Mouse (Mus musculus) T-helper 1 cell (primary cell): ENCODE data around the gene Cdkl2.

ENCODE experiments used
- in situ Hi-C: fragments of 300-600 bp; cut with MboI, MseI; formaldehyde crosslinking; loops from one replicate; pipeline ENCODE4 v1.15.1; 2025; ENCODE audit warnings: high pct_unique_total_duplicates

Gene Cdkl2

GRCm38 (mm10) chr5:92043783-92044182 is at the start of gene Cdkl2:
Gene Cdkl2 (minus strand): TSS chr5:92043883.
- in situ Hi-C loops, result no loop called here

- in situ Hi-C loops, result loop anchor here (10.0 kb wide), 1 partner anchor 417 kb away; the partner anchor contains the start of gene Scarb2
These were observed 43.8 kb upstream of the Cdkl2 start for GRCm38 (mm10) chr5:92087469-92087868.

- in situ Hi-C loops, result loop anchor here (10.0 kb wide), 1 partner anchor 419 kb away; the partner anchor contains the start of gene Scarb2
These were observed 42.3 kb upstream of the Cdkl2 start for GRCm38 (mm10) chr5:92085821-92086550.

- in situ Hi-C loops, result loop anchor here (10.0 kb wide), 1 partner anchor 420 kb away; the partner anchor contains the start of gene Scarb2
These were observed 41.6 kb upstream of the Cdkl2 start for GRCm38 (mm10) chr5:92085246-92085645.

DNA sequence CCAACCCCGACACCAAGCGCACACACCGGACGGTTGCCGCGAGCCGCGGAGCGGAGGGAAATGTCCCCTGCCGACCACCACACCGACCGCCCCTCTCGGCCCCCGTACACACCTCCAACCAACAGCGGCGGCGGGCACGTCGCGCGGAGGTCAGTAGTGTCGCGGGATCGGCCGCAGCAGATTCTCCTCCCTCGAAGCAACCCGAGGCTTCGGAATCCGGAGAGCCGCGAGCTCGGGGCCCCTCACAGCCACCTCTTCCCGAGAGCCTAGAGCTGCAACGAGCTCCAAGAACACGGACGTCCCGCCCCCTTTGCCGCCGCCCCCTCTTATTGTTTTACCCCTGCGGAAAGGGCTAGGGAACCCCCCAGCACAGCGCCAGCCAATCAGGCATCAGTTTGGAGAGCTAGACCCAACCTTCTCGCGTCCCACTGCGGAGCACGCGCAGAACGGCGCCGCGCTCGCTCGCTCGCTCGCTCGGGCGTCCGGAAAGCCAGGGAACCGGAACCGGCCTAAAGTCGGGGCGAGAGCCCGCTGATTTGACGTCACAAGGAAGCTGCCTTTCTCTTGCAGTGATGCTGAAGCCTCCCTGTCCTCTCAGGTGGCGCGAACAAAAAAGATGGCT is 39.8 kb upstream of the Cdkl2 start, which contains the start of gene G3bp2:
Gene G3bp2, minus strand, starts transcription at position 303 of the 622 bp plus-strand sequence.
- in situ Hi-C loops, result loop anchor here (10.0 kb wide), 1 partner anchor 421 kb away; the partner anchor contains the start of gene Scarb2

GRCm38 (mm10) chr5:92082821-92083401 is 39.2 kb upstream of the Cdkl2 start:
- in situ Hi-C loops, result loop anchor here (10.0 kb wide), 1 partner anchor 422 kb away; the partner anchor contains the start of gene Scarb2

DNA sequence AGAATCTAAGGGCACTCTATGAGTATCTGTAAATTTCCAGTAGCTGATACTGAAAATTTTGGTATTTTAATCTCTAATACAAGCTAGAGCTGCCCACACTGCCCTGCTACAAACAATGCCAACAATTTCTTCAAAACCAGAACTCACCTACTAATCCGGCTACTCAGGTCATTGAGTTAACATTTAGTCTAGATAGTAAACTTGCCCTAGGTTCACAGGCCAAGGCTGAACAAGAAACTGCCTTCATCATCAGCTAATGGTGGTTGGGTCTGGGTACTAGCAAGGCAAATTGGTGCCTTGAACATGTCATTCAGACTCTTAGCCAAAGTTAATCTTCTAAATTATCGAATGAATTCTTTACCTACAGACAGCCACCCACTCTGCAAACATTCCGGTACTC is 37.6 kb upstream of the Cdkl2 start:
- in situ Hi-C loops, result loop anchor here (10.0 kb wide), 1 partner anchor 423 kb away; the partner anchor contains the start of gene Scarb2

- in situ Hi-C loops, result loop anchor here (10.0 kb wide), 1 partner anchor 424 kb away; the partner anchor contains the start of gene Scarb2
These were observed 36.7 kb upstream of the Cdkl2 start for GRCm38 (mm10) chr5:92080400-92080799.

DNA sequence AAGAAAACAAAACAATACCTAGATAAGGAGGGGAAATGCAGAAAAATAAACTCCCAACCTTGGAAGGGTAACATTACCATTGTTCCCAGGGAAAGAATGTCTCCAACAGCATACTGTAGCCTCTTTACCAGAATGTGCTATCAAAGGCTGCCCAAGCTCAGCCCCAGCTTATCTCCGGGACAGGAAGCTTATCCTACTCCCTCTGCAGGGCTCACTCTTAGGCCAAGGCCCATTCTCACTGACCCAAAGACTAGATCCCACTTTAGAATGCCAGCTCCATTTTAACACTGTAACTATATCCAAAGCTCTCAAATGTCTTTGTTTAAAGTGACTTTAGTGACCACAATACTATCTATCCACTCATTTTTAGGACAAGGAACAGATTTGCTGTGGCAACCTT is 35.6 kb upstream of the Cdkl2 start:
- in situ Hi-C loops, result loop anchor here (5.0 kb wide), 1 partner anchor 38 kb away; no protein-coding TSS in a partner anchor

GRCm38 (mm10) chr5:92078751-92079150 is 35.1 kb upstream of the Cdkl2 start:
- in situ Hi-C loops, result loop anchor here (5.0 kb wide), 1 partner anchor 39 kb away; no protein-coding TSS in a partner anchor

DNA sequence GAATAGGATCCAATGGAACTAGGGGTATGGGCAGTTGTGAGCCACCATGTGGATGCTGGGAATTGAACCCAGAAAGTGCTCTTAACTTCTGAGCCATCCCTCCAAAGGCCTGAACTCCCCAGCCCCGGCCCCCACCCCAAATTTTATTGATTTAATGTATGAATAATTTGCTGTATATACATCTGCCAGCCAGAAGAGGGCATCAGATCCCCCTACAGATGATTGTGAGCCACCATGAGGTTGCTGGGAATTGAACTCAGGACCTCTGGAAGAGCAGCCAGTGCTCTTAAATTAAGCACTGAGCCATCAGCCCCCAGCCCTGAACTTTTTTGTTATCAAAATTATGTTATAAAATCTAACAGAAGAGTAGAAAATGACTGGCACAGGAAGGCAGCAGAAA is 32.6 kb upstream of the Cdkl2 start:
- in situ Hi-C loops, result loop anchor here (5.0 kb wide), 1 partner anchor 41 kb away; no protein-coding TSS in a partner anchor

- in situ Hi-C loops, result no loop called here
These were observed 30.4 kb upstream of the Cdkl2 start for GRCm38 (mm10) chr5:92074061-92074460.

DNA sequence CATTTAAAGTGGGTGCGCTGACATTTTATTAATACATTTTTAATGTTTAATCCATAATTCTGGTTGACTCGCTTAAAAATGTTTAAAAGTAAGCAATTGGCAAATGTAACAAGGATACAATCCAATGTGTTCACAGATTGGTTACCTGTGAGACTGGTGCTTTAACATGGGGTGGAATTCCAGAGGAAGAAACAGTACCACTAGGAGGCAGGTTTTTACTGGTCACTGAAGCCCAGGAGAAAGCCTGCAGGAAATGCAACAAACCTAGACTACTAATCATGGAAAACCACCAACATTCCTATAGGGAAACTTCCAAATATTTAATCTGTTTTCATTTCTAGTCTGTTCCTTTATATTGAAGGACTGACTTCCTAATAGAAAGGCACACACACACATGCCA is 19.5 kb upstream of the Cdkl2 start:
- in situ Hi-C loops, result no loop called here

DNA sequence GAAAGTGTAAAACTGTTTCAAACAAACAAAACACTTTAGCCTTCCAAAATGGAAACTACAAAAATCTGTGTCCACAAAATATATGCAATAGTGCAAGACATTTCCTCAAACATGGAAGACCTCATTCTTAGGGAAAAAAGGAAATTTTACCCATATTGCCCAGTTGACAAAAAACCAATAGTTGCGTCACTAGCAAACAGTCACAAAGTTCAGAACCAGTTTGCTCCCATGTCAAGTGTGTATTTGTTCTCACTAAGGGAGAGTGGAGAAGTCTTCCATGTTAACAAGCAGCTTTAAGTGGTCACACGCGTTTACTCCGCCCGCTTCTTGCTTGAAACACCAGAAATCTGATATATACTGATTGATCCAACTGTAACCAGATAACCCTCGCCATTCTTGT is 9.2 kb upstream of the Cdkl2 start:
- in situ Hi-C loops, result no loop called here

GRCm38 (mm10) chr5:92050419-92050818 is 6.7 kb upstream of the Cdkl2 start:
- in situ Hi-C loops, result no loop called here

GRCm38 (mm10) chr5:92042377-92043348 is 1.0 kb downstream of the Cdkl2 start:
- in situ Hi-C loops, result no loop called here

GRCm38 (mm10) chr5:92019960-92020359 is 23.7 kb downstream of the Cdkl2 start:
- in situ Hi-C loops, result loop anchor here (10.0 to 25.0 kb wide), 2 partner anchors 165 to 1083 kb away; partner anchors contain the start of gene Mthfd2l

DNA sequence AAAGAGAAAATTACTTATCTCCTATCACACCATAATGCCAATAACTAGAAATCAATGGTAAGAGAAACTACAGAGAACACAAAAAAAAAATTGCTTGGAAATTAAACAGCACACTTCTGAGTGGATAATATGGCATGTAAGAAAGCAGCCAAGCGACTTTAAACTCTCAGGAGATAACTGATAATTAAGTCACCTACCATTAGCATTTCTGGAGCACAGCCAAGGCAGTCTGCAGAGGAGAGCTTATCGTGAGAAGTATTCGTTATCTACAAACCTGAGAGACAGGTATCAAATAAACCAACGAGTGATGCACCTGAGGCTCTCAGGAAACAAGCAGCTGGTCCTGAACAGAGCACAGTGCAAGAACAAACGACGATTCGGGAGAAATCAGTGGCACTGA is 31.9 kb downstream of the Cdkl2 start:
- in situ Hi-C loops, result loop anchor here (10.0 to 25.0 kb wide), 2 partner anchors 157 to 1074 kb away; partner anchors contain the start of gene Mthfd2l

GRCm38 (mm10) chr5:92009827-92010226 is 33.9 kb downstream of the Cdkl2 start:
- in situ Hi-C loops, result loop anchor here (10.0 to 25.0 kb wide), 2 partner anchors 155 to 1073 kb away; partner anchors contain the start of gene Mthfd2l

- in situ Hi-C loops, result loop anchor here (25.0 kb wide), 1 partner anchor 1066 kb away; the partner anchor contains the start of gene Mthfd2l
These were observed 40.7 kb downstream of the Cdkl2 start for GRCm38 (mm10) chr5:92003011-92003410.
